Mouse (Mus musculus): ENCODE measurements around the gene Gsta2.
"Not testable (repeated sequence)": the region's sequence is repeated elsewhere in the genome, so short reads cannot be mapped to it uniquely, and the experiment has no call there.

DNA sequence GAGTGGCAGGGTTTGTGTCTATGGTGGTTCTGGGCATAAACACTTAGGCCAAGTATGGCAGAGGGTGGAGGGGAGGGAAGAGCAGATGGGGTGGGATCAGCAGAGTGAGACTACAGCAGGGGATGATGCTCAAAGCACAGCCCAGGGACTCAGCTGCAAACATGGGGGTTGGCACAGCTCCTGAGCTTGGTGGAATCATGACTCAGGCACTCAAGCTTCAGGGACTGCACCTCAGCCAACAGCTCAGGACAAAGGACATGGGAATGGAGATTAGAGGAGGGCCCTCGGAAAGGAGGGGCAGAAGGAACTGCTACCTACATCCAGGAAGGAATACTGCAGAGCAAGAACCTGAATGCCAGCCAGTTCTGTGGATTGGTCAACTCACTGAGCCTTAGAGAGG, 56.4 kb downstream of the Gsta2 start:
- not testable (repeated sequence) for TF ChIP-seq CTCF (IDR thresholded peaks at IDR 0.05; ENCODE audit: control insufficient read depth, insufficient read depth, low read length); POLR2A (IDR thresholded peaks at IDR 0.05; ENCODE audit: borderline replicate concordance, control insufficient read depth, low read depth, low read length)
